Mouse (Mus musculus) lung, embryonic 16.5 days (tissue): ENCODE data around the gene Olfr668. TPM values are rescaled to one million over a fixed set of nuclear protein-coding genes. Genes with fewer than 3 reads are reported as not detected.

Source experiments
- polyA plus RNA-seq: library from polyadenylated mRNA; unstranded; fragments of >200 nt; fragmentation: Nextera tagmentation; extraction: Ambion mirVana; gene quantifications from 2 replicates; pipeline ENCODE4 v1.2.1, GENCODE M21; 2015

The Olfr668 gene
- polyA plus RNA-seq, 1 experiment from 2014 or later = not detected

Other genes starting within 250 kb of the Olfr668 start
- gene Olfr661, start 241.6 kb downstream of the Olfr668 start, polyA plus RNA-seq = not detected in 2 replicates
- gene Usp17le, start 150.6 kb downstream of the Olfr668 start, polyA plus RNA-seq = not detected in 2 replicates
- gene Usp17lb, start 85.5 kb downstream of the Olfr668 start, polyA plus RNA-seq = not detected in 2 replicates
- gene Usp17la, start 71.0 kb downstream of the Olfr668 start, polyA plus RNA-seq = not detected in 2 replicates
- gene Olfr665, start 50.0 kb downstream of the Olfr668 start, polyA plus RNA-seq = not detected in 2 replicates
- gene Olfr666, start 32.1 kb downstream of the Olfr668 start, polyA plus RNA-seq = not detected in 2 replicates
- not detected in 2 replicates for gene Olfr667, start 6.6 kb downstream of the Olfr668 start, polyA plus RNA-seq
- gene Olfr669, start 6.2 kb upstream of the Olfr668 start, polyA plus RNA-seq = not detected in 2 replicates
- not detected in 2 replicates for gene Olfr670, start 34.6 kb upstream of the Olfr668 start, polyA plus RNA-seq
- gene Olfr671, start 51.1 kb upstream of the Olfr668 start, polyA plus RNA-seq = not detected in 2 replicates
- gene Olfr672, start 74.0 kb upstream of the Olfr668 start, polyA plus RNA-seq = not detected in 2 replicates
- not detected in 2 replicates for gene Olfr675, start 100.4 kb upstream of the Olfr668 start, polyA plus RNA-seq
- gene Olfr676, start 104.6 kb upstream of the Olfr668 start, polyA plus RNA-seq = not detected in 2 replicates
- not detected in 2 replicates for gene Olfr677, start 123.3 kb upstream of the Olfr668 start, polyA plus RNA-seq
- gene Olfr678, start 136.4 kb upstream of the Olfr668 start, polyA plus RNA-seq = not detected in 2 replicates
- gene Olfr679, start 153.1 kb upstream of the Olfr668 start, polyA plus RNA-seq = not detected in 2 replicates
- gene Olfr680-ps1, start 164.8 kb upstream of the Olfr668 start, polyA plus RNA-seq = not detected in 2 replicates
- not detected in 2 replicates for gene Olfr681, start 188.8 kb upstream of the Olfr668 start, polyA plus RNA-seq
- not detected in 2 replicates for gene Olfr683, start 219.0 kb upstream of the Olfr668 start, polyA plus RNA-seq
- gene Olfr684, start 235.6 kb upstream of the Olfr668 start, polyA plus RNA-seq = not detected in 2 replicates